ENCODE assay signal across 24 mouse cellular contexts in genomic region chr8:10421516-10422090, GRCm38 (mm10).
A peak's percentile ranks its signal among the peaks of the same experiment; 100 is the strongest.
DNase-seq lines count a peak whose midpoint lies in the region; ATAC-seq lines count a peak whose summit lies in the region.
"Had no signal": no experiment of that assay in that cellular context is flagged by ENCODE, and none has a peak within 500 bp of the region (broad histone marks: within the 10 kb centered on the region; RNA-seq: fewer than 3 reads in every experiment).

No protein-coding gene starts in this region.

- H3K4me1 ChIP-seq in heart, embryonic 11.5 days (ENCODE audit: control insufficient read depth, insufficient read depth, low read length) = no peaks in the 10 kb centered on the region
- no peaks in the 10 kb centered on the region for H3K4me1 ChIP-seq in hindbrain, embryonic 15.5 days (replicated peaks)
- H3K4me1 ChIP-seq in hindbrain, embryonic 10.5 days (replicated peaks) = peaks cover 13% of the 10 kb centered on the region
- no peaks in the 10 kb centered on the region for H3K4me1 ChIP-seq in midbrain, embryonic 11.5 days (ENCODE audit: control insufficient read depth, insufficient read depth, low read length)
- peaks cover 3% of the 10 kb centered on the region for H3K4me1 ChIP-seq in midbrain, embryonic 16.5 days (ENCODE audit: control insufficient read depth, insufficient read depth, low read length)
- H3K4me1 ChIP-seq: embryonic facial prominence, embryonic 12.5 days had no signal

- H3K27ac ChIP-seq in heart, embryonic 11.5 days (ENCODE audit: low read depth, low read length) = no peak overlapping the region
- no peak overlapping the region for H3K27ac ChIP-seq in hindbrain, embryonic 15.5 days (replicated peaks)
- no peak overlapping the region for H3K27ac ChIP-seq in hindbrain, embryonic 10.5 days
- no peak overlapping the region for H3K27ac ChIP-seq in midbrain, embryonic 11.5 days (ENCODE audit: low read depth, low read length)
- H3K27ac ChIP-seq in midbrain, embryonic 16.5 days (ENCODE audit: low read length) = no peak overlapping the region
- H3K27ac ChIP-seq: embryonic facial prominence, embryonic 10.5 days; embryonic facial prominence, embryonic 12.5 days; forebrain, embryonic 13.5 days; forebrain, embryonic 15.5 days had no signal

- DNase-seq in cerebellum, postnatal 10 days = peak; percentile 45 to 51
- DNase-seq in cerebellum, adult 8-10 months = no peak
- peak; percentile 54 for DNase-seq in heart, adult 11 months
- DNase-seq in hindbrain, embryonic 10.5 days (ENCODE audit: low spot score) = no peak
- peak; percentile 33 for DNase-seq in midbrain, embryonic 11.5 days (ENCODE audit: low spot score, missing footprints)
- DNase-seq: adrenal gland, adult 8-10 months; adrenal gland, postnatal 14 days; adrenal gland, postnatal 36 days; B cell, adult 2 months; cerebellum, adult 11-12 months; cerebellum, adult 2 months; forebrain, postnatal 0 days had no signal

- H3K4me3 ChIP-seq in heart, embryonic 11.5 days (ENCODE audit: low read depth, low read length) = no peak overlapping the region
- no peak overlapping the region for H3K4me3 ChIP-seq in hindbrain, embryonic 15.5 days
- no peak overlapping the region for H3K4me3 ChIP-seq in hindbrain, embryonic 10.5 days
- no peak overlapping the region for H3K4me3 ChIP-seq in midbrain, embryonic 11.5 days (ENCODE audit: low read depth, low read length)
- H3K4me3 ChIP-seq in midbrain, embryonic 16.5 days (ENCODE audit: low read depth, low read length) = no peak overlapping the region
- H3K4me3 ChIP-seq: embryonic facial prominence, embryonic 10.5 days; embryonic facial prominence, embryonic 12.5 days; forebrain, embryonic 13.5 days; forebrain, embryonic 15.5 days had no signal

- no peak for ATAC-seq in heart, embryonic 11.5 days (replicated peaks; ENCODE audit: insufficient number of reproducible peaks, low FRiP score, low TSS enrichment)
- ATAC-seq in hindbrain, embryonic 15.5 days (ENCODE audit: low FRiP score, low read depth) = 0 out of 2 replicates have a peak, but pooled peaks have one; percentile 25
- ATAC-seq in midbrain, embryonic 11.5 days (ENCODE audit: low FRiP score) = no peak
- ATAC-seq in midbrain, embryonic 16.5 days = no peak
- ATAC-seq: activated CD4-positive, CD25-positive, alpha-beta regulatory T cell, adult 4 months; CD4-positive, CD25-positive, alpha-beta regulatory T cell, adult 4 months; forebrain, embryonic 13.5 days; forebrain, embryonic 15.5 days; forebrain, postnatal 0 days; Patski had no signal

- H3K36me3 ChIP-seq in heart, embryonic 11.5 days (ENCODE audit: control insufficient read depth, insufficient read depth, low read length) = no peaks in the 10 kb centered on the region
- H3K36me3 ChIP-seq in hindbrain, embryonic 15.5 days = no peaks in the 10 kb centered on the region
- H3K36me3 ChIP-seq in hindbrain, embryonic 10.5 days = no peaks in the 10 kb centered on the region
- H3K36me3 ChIP-seq in midbrain, embryonic 11.5 days (ENCODE audit: control insufficient read depth, insufficient read depth, low read length) = no peaks in the 10 kb centered on the region
- H3K36me3 ChIP-seq in midbrain, embryonic 16.5 days (ENCODE audit: control insufficient read depth, insufficient read depth, low read length) = no peaks in the 10 kb centered on the region
- H3K36me3 ChIP-seq: embryonic facial prominence, embryonic 10.5 days; embryonic facial prominence, embryonic 12.5 days; forebrain, embryonic 15.5 days; G1E had no signal

- 91% methylated on average over 9 of the region's 9 CpGs for WGBS in heart, embryonic 11.5 days (ENCODE audit: insufficient replicate concordance)
- WGBS in hindbrain, embryonic 15.5 days = 80% methylated on average over 9 of the region's 9 CpGs
- 91% methylated on average over 9 of the region's 9 CpGs for WGBS in hindbrain, embryonic 10.5 days
- WGBS in midbrain, embryonic 11.5 days = 93% methylated on average over 9 of the region's 9 CpGs
- WGBS in midbrain, embryonic 16.5 days = 89% methylated on average over 7 of the region's 9 CpGs

- H3K9ac ChIP-seq in heart, embryonic 11.5 days (ENCODE audit: low read depth, low read length) = no peak overlapping the region
- no peak overlapping the region for H3K9ac ChIP-seq in hindbrain, embryonic 15.5 days
- no peak overlapping the region for H3K9ac ChIP-seq in midbrain, embryonic 11.5 days (ENCODE audit: low read length)
- no peak overlapping the region for H3K9ac ChIP-seq in midbrain, embryonic 16.5 days (ENCODE audit: low read depth, low read length)
- H3K9ac ChIP-seq: embryonic facial prominence, embryonic 12.5 days; forebrain, embryonic 13.5 days; forebrain, embryonic 15.5 days; forebrain, postnatal 0 days had no signal

- no peak overlapping the region for H3K4me2 ChIP-seq in heart, embryonic 11.5 days
- H3K4me2 ChIP-seq in hindbrain, embryonic 15.5 days = no peak overlapping the region
- no peak overlapping the region for H3K4me2 ChIP-seq in midbrain, embryonic 11.5 days
- no peak overlapping the region for H3K4me2 ChIP-seq in midbrain, embryonic 16.5 days (ENCODE audit: low read length)
- H3K4me2 ChIP-seq: embryonic facial prominence, embryonic 12.5 days; forebrain, embryonic 13.5 days; forebrain, embryonic 15.5 days had no signal

- no peaks in the 10 kb centered on the region for H3K27me3 ChIP-seq in heart, embryonic 11.5 days (ENCODE audit: control insufficient read depth, insufficient read depth, low read length)
- no peaks in the 10 kb centered on the region for H3K27me3 ChIP-seq in hindbrain, embryonic 15.5 days
- H3K27me3 ChIP-seq in hindbrain, embryonic 10.5 days (ENCODE audit: insufficient read depth, poor library complexity, severe bottlenecking) = no peaks in the 10 kb centered on the region
- no peaks in the 10 kb centered on the region for H3K27me3 ChIP-seq in midbrain, embryonic 11.5 days (ENCODE audit: control insufficient read depth, insufficient read depth, low read length)
- no peaks in the 10 kb centered on the region for H3K27me3 ChIP-seq in midbrain, embryonic 16.5 days (ENCODE audit: control insufficient read depth, insufficient read depth, low read depth, low read length)
- H3K27me3 ChIP-seq: CH12.LX; embryonic facial prominence, embryonic 12.5 days; forebrain, embryonic 13.5 days; forebrain, embryonic 15.5 days had no signal

- no peaks in the 10 kb centered on the region for H3K9me3 ChIP-seq in heart, embryonic 11.5 days (replicated peaks; ENCODE audit: control insufficient read depth, low read length)
- no peaks in the 10 kb centered on the region for H3K9me3 ChIP-seq in hindbrain, embryonic 15.5 days
- no peaks in the 10 kb centered on the region for H3K9me3 ChIP-seq in hindbrain, embryonic 10.5 days
- no peaks in the 10 kb centered on the region for H3K9me3 ChIP-seq in midbrain, embryonic 11.5 days (ENCODE audit: control insufficient read depth, low read length)
- H3K9me3 ChIP-seq in midbrain, embryonic 16.5 days (replicated peaks; ENCODE audit: control insufficient read depth, low read length, poor library complexity, severe bottlenecking) = no peaks in the 10 kb centered on the region
- H3K9me3 ChIP-seq: embryonic facial prominence, embryonic 10.5 days; embryonic facial prominence, embryonic 12.5 days; forebrain, embryonic 13.5 days; forebrain, embryonic 15.5 days; G1E had no signal

Comparison
In these comparisons a context has a peak if more than half of its experiments do, and no peak if none do; other contexts are left out.
1. DNase-seq: peak in cerebellum, postnatal 10 days (2 of 2), heart, adult 11 months (single experiment) and midbrain, embryonic 11.5 days (single experiment); none in cerebellum, adult 8-10 months (single experiment) and hindbrain, embryonic 10.5 days (single experiment).